Mouse (Mus musculus) forebrain, postnatal 0 days (tissue): ENCODE data around the gene Emd. TPM values are rescaled to one million over a fixed set of nuclear protein-coding genes. Genes with fewer than 3 reads are reported as not detected.

Experiments used
- ATAC-seq: fragments of 200-750 bp; cut with Nextera tagmentation; 2 replicates; pipeline ENCODE4 v1.8.0; 2017; ENCODE audit warnings: mild to moderate bottlenecking, moderate library complexity
- DNase-seq: peaks from one replicate; pipeline ENCODE4 v3.0.0-alpha.2; 2015
- H3K27ac ChIP-seq: fragments of 300-500 bp; sonication (generic); 2 replicates; pipeline ENCODE4 v1.5.1; 2014; ENCODE audit warnings: low read depth, mild to moderate bottlenecking, antibody characterized with exemption, low read length, moderate library complexity, mixed read lengths
- H3K27me3 ChIP-seq: fragments of 300-500 bp; sonication (generic); 2 replicates; pipeline ENCODE4 v1.6.1; 2014; ENCODE audit warnings: mild to moderate bottlenecking, low read length, mixed read lengths; ENCODE audit not compliant: insufficient read depth
- H3K36me3 ChIP-seq: fragments of 300-500 bp; sonication (generic); 2 replicates; pipeline ENCODE4 v1.6.1; 2014; ENCODE audit warnings: mild to moderate bottlenecking, moderate library complexity; ENCODE audit not compliant: insufficient read depth
- H3K4me1 ChIP-seq: fragments of 300-500 bp; sonication (generic); 2 replicates; pipeline ENCODE4 v1.6.1; 2014; ENCODE audit warnings: antibody characterized with exemption; ENCODE audit not compliant: insufficient read depth
- H3K4me2 ChIP-seq: fragments of 300-500 bp; sonication (generic); 2 replicates; pipeline ENCODE4 v1.6.1; 2014; ENCODE audit warnings: low read depth, mild to moderate bottlenecking, moderate library complexity
- H3K4me3 ChIP-seq: fragments of 300-500 bp; sonication (generic); 2 replicates; pipeline ENCODE4 v1.5.1; 2014; ENCODE audit warnings: low read depth, low read length, mixed read lengths
- H3K9ac ChIP-seq: fragments of 300-500 bp; sonication (generic); 2 replicates; pipeline ENCODE4 v1.6.1; 2014; ENCODE audit warnings: mild to moderate bottlenecking
- H3K9me3 ChIP-seq: fragments of 300-500 bp; sonication (generic); 2 replicates; pipeline ENCODE4 v1.6.1; 2016; ENCODE audit warnings: low read length
- CTCF ChIP-seq: sonication (generic); IDR thresholded peaks from 2 replicates; pipeline ENCODE4 v1.5.1; 2016; ENCODE audit warnings: antibody characterized with exemption, control low read depth, low read depth
- WGBS: fragments of 180-500 bp; shearing (Covaris S2); extraction: QIAGEN DNeasy Blood & Tissue Kit; methylation state at CpG from one replicate; pipeline ENCODE4 v1.1.7; 2014; 5-methylcytosine and 5-hydroxymethylcytosine counted together
- polyA plus RNA-seq: library from polyadenylated mRNA; unstranded; fragments of >200 nt; fragmentation: Nextera tagmentation; extraction: Ambion mirVana; gene quantifications from 2 replicates; pipeline ENCODE4 v1.2.1, GENCODE M21; 2015
- total RNA-seq: library from RNA; depleted of rRNA; stranded (reverse); fragments of >200 nt; gene quantifications from 2 replicates; pipeline ENCODE4 v1.2.3, GENCODE M21; 2014

Gene Emd
- total and polyA plus RNA-seq, 2 experiments from 2014 or later, result 16.9 to 51.6 TPM

- 22% methylated on average over 3 of the region's 3 CpGs for WGBS
- peak; percentile 73 for DNase-seq
- Histone ChIP-seq H3K4me1 (no peaks in the 10 kb centered on the region), H3K36me3 (no peaks in the 10 kb centered on the region), H3K4me3 (no peak overlapping the region), H3K9me3 (no peaks in the 10 kb centered on the region), H3K27me3 (no peaks in the 10 kb centered on the region), H3K9ac (no peak overlapping the region), H3K27ac (peak overlapping the region; percentile 50; the same call in 1 of the 2 replicates), H3K4me2 (peak overlapping the region; percentile 54)
- ATAC-seq, result peak; percentile 10; the same call in 1 of the 2 replicates
- TF ChIP-seq CTCF, result peak; percentile 62
These were observed 5.8 kb upstream of the Emd start for GRCm38 (mm10) chrX:74248651-74249050.

- 26% methylated on average over 37 of the region's 38 CpGs for WGBS
- Histone ChIP-seq H3K4me3 (peak within 1 kb of the TSS; percentile 38), H3K27ac (peak within 1 kb of the TSS; percentile 54), H3K9me3 (no peaks in the 10 kb centered on the region), H3K36me3 (no peaks in the 10 kb centered on the region), H3K4me2 (peak within 1 kb of the TSS; percentile 54), H3K4me1 (no peaks in the 10 kb centered on the region), H3K27me3 (no peaks in the 10 kb centered on the region), H3K9ac (peak within 1 kb of the TSS; percentile 56)
- peak; percentile 41 for TF ChIP-seq CTCF
- ATAC-seq (no peak), DNase-seq (peak; percentile 54)
These were observed 4.9 kb upstream of the Emd start, which contains the start of gene Flna for GRCm38 (mm10) chrX:74249615-74250014. Gene Flna, minus strand, starts transcription at chrX:74249820.

- no peaks in the 10 kb centered on the region for H3K27me3 ChIP-seq
- peak overlapping the region; percentile 84 for H3K27ac ChIP-seq
- H3K9ac ChIP-seq, result peak overlapping the region; percentile 59
- peaks cover 5% of the 10 kb centered on the region; the same call in 1 of the 2 replicates for H3K36me3 ChIP-seq
- TF ChIP-seq CTCF, result no peak
- WGBS, result 41% methylated on average over 31 of the region's 31 CpGs
- DNase-seq (no peak), ATAC-seq (peak; percentile 61)
- no peaks in the 10 kb centered on the region for H3K4me1 ChIP-seq
- H3K4me3 ChIP-seq, result peak overlapping the region; percentile 48
- H3K4me2 ChIP-seq, result peak overlapping the region; percentile 59
- no peaks in the 10 kb centered on the region for H3K9me3 ChIP-seq
These were observed 540 bp downstream of the Emd start for GRCm38 (mm10) chrX:74254888-74255565.

GRCm38 (mm10) chrX:74257746-74258145 is 3.3 kb downstream of the Emd start:
- Histone ChIP-seq H3K9me3 (no peaks in the 10 kb centered on the region), H3K4me3 (no peak overlapping the region), H3K27ac (no peak overlapping the region), H3K4me2 (no peak overlapping the region), H3K27me3 (no peaks in the 10 kb centered on the region), H3K36me3 (peaks cover 5% of the 10 kb centered on the region; the same call in 1 of the 2 replicates), H3K4me1 (no peaks in the 10 kb centered on the region), H3K9ac (no peak overlapping the region)
- TF ChIP-seq CTCF, result no peak
- DNase-seq (no peak), ATAC-seq (no peak)
- whole genome bisulfite sequencing, result 92% methylated on average over 3 of the region's 3 CpGs

DNA sequence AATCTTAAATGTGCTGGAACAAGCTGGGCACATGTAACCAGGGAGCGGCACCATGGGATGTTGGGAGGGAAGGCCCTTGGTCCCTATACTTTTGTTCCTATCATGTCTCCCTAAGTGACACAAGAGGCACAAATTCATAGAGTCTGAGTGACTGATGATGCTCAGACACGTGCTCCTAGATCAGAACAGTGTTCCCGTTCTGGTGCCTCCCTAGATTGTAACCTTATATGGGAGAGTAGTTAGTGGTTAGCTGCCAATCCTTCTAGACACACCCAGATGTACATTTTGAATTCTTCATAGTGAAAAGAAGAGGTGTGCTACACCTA is 15.2 kb downstream of the Emd start:
- no peaks in the 10 kb centered on the region for H3K4me1 ChIP-seq
- H3K27ac ChIP-seq, result peak overlapping the region; percentile 96
- no peaks in the 10 kb centered on the region for H3K27me3 ChIP-seq
- DNase-seq (no peak), ATAC-seq (peak; percentile 61)
- H3K36me3 ChIP-seq, result peaks cover 4% of the 10 kb centered on the region; the same call in 1 of the 2 replicates
- WGBS, result 28% methylated on average over 3 of the region's 3 CpGs
- H3K9ac ChIP-seq, result peak overlapping the region; percentile 58
- H3K4me3 ChIP-seq, result peak overlapping the region; percentile 53
- TF ChIP-seq CTCF, result no peak
- no peaks in the 10 kb centered on the region for H3K9me3 ChIP-seq
- H3K4me2 ChIP-seq, result peak overlapping the region; percentile 46

DNA sequence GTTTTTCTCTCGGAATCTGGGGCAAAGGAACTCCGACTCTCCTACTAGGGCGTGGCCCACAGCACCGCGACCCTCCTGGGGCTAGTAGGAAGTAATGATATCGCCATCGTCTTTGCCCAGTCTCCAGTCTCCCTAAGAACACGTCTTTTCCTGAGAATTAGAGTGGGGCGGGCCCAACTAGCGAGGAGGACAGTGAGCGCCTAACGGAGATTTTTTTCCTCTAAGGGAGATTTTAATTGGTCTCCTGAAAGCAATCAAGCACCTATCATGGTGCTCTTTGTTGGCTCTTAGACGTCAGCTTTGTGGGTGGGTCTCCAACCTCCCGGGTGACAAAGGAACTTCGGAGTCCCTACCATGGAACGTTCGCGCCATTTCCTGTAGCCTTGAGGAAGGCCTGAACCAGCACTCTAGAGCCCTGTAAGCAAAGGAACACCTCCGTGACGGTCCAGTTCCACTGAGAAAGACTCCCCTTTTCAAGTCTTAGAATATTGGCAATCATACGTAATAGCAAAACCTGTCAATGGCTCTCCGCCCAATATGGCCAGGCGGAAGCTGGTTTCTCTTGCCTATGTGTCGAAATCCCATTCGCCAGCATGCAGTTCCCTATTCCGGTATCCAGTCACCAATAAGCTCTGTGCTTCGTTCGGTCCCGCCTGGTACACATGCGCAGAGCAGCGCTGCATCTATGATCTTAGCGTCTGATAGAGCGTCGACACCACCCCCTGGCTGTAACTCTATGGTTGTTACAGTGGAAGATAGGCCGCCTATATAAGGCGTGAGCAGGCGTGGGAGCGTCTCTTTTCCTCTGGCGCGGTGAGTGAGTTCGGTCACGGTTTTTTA is 15.8 kb downstream of the Emd start, which contains the start of gene Rpl10:
Gene Rpl10 (plus strand): TSS at position 751 of the 840 bp plus-strand sequence.
- H3K4me1 ChIP-seq, result no peaks in the 10 kb centered on the region
- peak; percentile 94 for ATAC-seq
- DNase-seq, result peak; percentile 95
- 29% methylated on average over 42 of the region's 42 CpGs for whole genome bisulfite sequencing
- H3K9me3 ChIP-seq, result no peaks in the 10 kb centered on the region
- H3K27ac ChIP-seq, result peak within 1 kb of the TSS; percentile 96
- peak; percentile 62 for TF ChIP-seq CTCF
- H3K27me3 ChIP-seq, result no peaks in the 10 kb centered on the region
- H3K4me3 ChIP-seq, result peak within 1 kb of the TSS; percentile 53
- H3K36me3 ChIP-seq, result peaks cover 4% of the 10 kb centered on the region; the same call in 1 of the 2 replicates
- peak within 1 kb of the TSS; percentile 52 for H3K4me2 ChIP-seq
- peak within 1 kb of the TSS; percentile 65 for H3K9ac ChIP-seq
